Mouse (Mus musculus) monocyte, adult 5-6 weeks (primary cell): ENCODE data around the gene Gngt2. TPM values are rescaled to one million over a fixed set of nuclear protein-coding genes. Genes with fewer than 3 reads are reported as not detected.

Experiments used
- ATAC-seq: fragments of 153-309, 156-312 bp; replicated peaks from 2 replicates; pipeline ENCODE4 v1.8.0; 2017; ENCODE audit warnings: mild to moderate bottlenecking; ENCODE audit not compliant: low TSS enrichment, insufficient number of reproducible peaks, severe bottlenecking, poor library complexity, low FRiP score
- total RNA-seq: library from RNA; stranded (forward); fragments of 200-1000, 200-491, 200-594 nt; gene quantifications from 3 replicates; pipeline ENCODE4 v1.2.3, GENCODE M21; 2017

Gngt2 gene
- 863 to 2,060 TPM (median 1,763 TPM) in 3 replicates for total RNA-seq

GRCm38 (mm10) chr11:95837059-95837458 is at the start of gene Gngt2:
TSS of gene Gngt2 (plus strand) at chr11:95837216.
- no peak for ATAC-seq

DNA sequence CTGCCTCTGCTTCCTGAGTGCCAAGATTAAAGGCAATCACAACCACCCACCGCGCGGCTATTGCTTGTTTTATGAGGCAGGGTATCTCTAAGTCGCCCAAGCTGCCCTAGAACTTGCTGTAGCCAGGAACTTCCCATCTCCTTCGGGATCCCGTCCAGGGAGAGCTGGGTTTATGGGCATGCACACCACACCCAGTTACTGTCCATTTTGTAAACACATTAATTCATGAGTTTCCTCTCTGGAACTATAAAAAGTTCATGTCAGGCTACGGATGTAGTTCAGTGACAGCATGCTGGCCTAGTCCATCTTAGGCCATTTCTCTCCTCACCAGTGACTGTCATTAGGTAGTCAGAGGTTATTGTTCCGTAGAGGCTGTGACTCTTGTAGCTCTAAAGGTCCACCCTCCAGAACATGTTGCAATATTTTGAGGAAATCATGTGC is 47.5 kb upstream of the Gngt2 start:
- no peak for ATAC-seq

GRCm38 (mm10) chr11:95791787-95792186 is 45.2 kb upstream of the Gngt2 start:
- no peak for ATAC-seq

GRCm38 (mm10) chr11:95792950-95793509 is 44.0 kb upstream of the Gngt2 start:
- ATAC-seq: no peak

DNA sequence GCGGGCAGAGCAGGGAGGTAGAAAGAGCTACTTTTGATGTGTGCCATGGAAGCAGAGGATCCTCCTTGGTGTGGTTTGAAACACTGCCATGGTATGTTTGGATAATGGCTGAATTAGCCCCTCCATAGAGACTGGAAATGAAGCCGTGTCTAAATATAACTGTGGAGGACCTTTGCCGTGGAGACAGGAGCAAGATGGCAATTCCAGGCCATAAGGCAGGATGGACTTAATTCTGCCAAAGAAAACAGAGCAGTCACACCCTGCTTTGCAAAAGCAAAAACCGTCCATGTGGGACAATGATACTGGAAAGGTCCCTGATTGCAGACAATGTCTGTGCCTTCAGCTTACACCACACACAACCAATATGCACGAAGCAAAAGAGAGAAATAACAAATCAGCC is 42.8 kb upstream of the Gngt2 start:
- ATAC-seq: no peak

- no peak for ATAC-seq
Measured at GRCm38 (mm10) chr11:95795582-95795981, 41.4 kb upstream of the Gngt2 start.

GRCm38 (mm10) chr11:95805010-95805409 is 32.0 kb upstream of the Gngt2 start:
- no peak for ATAC-seq

DNA sequence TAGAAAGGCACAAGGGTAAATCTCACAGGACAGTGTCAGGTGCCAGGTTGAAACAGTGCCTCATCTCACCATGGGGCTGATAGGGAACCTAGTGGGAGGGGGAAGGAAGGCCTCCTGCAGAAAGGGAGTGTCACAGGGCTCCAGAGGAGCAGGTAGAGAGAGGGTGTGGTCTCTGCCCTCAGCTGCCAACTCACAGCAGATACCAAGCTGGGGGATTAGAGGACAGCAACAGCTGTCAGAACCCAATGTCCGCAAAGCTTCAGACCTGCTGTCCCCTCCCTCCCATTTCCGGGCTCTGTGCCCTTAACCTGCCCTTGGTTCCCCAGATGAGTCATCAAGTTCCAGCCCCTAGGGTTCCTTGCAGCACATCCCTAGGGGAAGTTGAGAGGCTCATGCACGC is 31.5 kb upstream of the Gngt2 start:
- ATAC-seq: peak; percentile 57; the same call in 1 of the 2 replicates

GRCm38 (mm10) chr11:95807884-95808283 is 29.1 kb upstream of the Gngt2 start:
- ATAC-seq: no peak

- ATAC-seq: no peak
Measured at GRCm38 (mm10) chr11:95808448-95809011, 28.5 kb upstream of the Gngt2 start.

DNA sequence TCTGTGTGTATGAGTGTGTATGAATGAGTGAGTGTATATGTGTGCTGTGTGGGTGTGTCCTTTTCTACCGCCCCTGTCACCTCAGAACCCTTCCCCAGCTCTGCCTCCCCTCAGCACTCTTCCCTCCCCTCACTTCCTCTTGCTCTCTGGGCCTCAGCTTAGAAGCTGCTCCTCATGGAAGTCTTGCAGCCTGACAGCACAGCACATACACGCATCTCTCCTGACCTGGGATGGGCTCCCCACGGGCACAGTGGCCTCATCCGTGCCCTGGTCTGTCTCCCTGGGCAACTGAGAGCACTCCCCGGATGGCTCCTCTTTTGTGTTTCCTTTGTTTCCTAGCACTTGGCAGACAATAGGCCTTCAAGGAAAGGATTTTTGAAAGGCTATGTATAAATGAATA is 27.4 kb upstream of the Gngt2 start:
- no peak for ATAC-seq

DNA sequence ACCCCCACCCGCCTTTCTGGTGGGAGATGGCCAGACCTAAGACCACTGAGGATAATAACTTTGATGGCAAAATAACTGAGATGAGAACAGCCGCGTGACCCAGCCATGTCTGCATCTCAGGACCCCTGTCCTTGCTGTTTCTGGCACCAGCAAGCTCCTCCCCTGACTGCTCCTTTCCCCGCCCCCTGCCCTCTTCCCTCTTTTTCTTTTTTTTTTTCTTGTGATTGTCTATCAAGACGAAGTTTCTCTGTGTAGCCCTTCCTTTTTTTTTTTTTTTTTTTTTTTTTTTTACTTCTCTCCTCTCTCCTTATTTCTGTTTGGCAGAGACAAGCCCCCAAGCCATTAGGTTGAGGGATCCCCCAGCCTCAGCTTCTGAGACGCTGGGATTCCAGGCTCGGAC is 26.2 kb upstream of the Gngt2 start:
- ATAC-seq: no peak

DNA sequence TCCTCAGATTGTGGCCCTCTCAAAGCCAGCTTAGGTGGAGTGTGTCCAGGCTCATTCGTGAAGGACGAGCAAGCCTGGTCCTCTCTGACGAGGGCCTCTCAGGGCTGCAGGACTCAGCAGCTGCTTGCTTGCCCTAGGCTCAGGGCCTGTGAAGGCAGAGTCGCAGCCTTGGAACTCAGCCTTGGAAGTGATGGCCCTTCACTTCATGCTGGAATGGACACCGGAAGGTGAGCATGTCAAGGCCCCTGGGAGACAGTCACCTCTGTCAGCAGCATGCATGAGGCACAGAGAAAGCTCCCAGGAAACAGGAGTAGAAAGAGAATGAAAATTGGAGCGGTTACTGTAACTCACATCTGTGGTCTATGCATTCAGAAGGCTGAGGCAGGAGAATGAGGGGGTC is 25.3 kb upstream of the Gngt2 start:
- no peak for ATAC-seq

DNA sequence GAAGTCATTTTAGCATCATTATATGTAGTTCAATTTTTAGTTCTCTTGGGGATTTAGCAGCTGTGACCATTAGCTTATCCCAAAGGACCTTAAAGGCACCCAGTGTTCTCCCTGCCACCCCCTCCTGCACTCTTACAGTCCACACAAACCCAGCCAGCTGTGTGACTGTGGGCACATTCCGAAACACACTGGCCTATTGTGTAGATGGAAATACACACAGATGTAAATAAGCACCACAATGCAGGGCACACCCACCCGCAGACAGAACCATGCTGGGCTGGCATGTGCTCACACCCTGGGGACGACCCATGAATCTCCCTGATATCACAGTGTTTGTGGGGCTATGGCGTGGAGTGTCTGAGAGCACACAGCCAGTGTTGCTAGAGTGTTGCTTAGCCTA is 24.8 kb upstream of the Gngt2 start:
- no peak for ATAC-seq

DNA sequence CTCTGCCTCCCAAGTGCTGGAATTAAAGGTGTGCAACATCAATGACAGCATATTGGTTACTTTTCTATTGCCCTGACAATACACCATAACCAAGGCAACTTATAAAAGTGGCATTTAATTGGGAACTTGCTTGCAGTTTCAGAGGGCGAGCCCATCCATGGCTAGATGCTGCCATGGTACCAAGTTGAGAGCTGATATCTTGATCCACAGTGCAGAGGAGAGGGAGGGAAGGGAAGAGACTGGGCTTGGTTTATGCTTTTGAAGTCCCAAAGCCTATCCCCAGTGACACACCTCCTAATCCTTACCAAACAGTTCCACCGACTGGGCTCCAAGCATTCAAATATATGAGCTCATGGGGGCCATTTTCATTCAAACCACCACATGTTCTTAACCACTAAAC is 22.9 kb upstream of the Gngt2 start:
- ATAC-seq: no peak

DNA sequence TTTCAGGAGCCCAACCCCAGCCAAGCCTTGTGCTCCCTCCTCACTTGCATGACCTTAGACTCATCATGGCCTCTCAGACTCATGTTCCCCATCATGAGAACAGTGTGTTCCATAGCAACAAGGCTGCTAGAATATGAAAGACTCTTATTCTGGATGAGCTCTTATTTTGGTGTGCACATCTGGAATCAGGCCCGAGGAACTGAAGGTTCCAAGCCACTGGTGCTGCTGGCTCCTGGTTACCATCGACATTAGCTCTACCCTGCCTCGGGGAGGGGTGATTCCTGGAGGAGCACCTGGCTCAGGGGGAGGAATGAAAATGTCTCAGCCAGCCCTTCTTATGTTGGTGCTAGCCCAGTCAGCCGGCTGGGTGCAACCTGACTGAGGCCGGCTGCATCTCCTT is 22.2 kb upstream of the Gngt2 start:
- ATAC-seq: no peak

DNA sequence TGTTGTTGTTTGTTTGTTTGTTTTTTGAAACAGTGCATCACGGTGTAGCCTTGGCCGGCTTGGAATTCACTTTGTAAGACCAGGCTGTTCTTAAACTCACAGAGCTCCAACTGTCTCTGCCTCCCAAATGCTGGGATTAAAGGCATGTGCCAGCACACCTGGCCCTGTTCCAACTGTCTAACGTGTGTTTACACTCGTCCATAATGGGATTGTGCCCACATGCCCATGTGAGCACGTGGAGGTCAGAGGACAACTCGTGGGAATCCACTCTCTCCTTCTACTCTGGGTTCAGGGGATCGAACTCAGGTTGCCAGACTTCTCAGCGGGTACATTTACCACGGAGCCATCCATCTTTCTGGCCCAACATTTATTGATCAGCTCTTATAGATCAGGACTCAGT is 21.6 kb upstream of the Gngt2 start:
- no peak for ATAC-seq

DNA sequence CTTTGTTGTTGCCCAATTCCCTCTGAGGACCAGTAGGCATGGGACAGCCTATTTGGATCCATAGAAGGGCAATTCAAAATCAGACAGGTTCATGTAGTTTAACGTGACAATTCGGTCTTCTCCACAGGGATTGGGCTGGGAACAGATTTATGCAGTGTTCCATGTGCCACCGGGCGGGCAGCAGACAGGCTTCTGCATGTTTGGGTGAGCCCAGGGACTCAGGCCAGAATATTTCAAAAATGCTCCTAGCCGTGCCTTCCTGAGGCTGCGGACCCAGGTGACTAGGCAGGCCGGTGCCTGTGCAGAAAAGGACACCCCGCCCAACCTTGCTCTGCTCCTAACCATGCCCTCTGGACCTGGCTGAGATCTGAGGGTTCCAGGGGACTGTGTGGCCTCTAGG is 17.9 kb upstream of the Gngt2 start:
- ATAC-seq: no peak

DNA sequence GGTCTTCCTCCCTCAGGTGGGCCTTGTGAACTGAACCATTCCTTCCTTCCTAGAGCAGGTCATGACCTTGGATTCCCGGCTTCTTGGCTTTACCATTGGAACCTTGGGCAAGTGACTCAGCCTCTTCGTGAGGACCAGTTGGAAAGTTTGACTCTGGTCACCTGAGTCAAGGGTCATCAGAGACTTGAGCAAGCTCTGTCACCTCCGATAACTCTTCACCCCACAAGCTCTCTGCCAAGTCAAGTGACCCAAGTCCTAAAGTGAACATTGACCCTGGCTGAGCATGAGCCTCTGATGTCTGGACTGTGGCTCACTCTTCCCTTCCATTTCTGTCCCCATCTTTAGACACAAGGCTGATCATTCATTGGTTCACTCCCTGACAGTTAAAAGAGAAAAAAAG is 15.5 kb upstream of the Gngt2 start:
- no peak for ATAC-seq

DNA sequence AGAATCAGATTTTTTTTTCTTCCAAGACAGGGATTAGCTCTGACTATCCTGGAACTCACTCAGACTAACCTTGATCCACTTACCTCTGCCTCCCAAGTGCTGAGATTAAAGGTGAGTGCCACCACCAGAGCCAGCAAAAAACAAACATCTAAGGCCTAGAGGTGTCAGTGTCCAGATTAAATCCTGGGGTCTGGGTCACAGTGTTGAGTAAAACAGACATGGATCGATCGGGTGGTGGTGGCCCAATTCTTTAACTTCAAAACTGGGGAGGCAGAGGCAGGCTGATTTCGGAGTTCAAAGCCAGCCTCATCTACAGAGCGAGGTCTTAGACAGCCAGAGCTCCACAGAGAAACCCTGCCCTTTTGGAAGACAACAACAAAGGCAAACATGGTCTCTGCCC is 14.6 kb upstream of the Gngt2 start:
- ATAC-seq: no peak
